Mouse (Mus musculus): ENCODE measurements around the gene Cd55. TPM values are rescaled to one million over a fixed set of nuclear protein-coding genes. Genes with fewer than 3 reads are reported as not detected.
"Not testable (repeated sequence)": the region's sequence is repeated elsewhere in the genome, so short reads cannot be mapped to it uniquely, and the experiment has no call there.

Cd55 gene
- polyA plus RNA-seq, 1 experiment: 7.3 TPM

DNA sequence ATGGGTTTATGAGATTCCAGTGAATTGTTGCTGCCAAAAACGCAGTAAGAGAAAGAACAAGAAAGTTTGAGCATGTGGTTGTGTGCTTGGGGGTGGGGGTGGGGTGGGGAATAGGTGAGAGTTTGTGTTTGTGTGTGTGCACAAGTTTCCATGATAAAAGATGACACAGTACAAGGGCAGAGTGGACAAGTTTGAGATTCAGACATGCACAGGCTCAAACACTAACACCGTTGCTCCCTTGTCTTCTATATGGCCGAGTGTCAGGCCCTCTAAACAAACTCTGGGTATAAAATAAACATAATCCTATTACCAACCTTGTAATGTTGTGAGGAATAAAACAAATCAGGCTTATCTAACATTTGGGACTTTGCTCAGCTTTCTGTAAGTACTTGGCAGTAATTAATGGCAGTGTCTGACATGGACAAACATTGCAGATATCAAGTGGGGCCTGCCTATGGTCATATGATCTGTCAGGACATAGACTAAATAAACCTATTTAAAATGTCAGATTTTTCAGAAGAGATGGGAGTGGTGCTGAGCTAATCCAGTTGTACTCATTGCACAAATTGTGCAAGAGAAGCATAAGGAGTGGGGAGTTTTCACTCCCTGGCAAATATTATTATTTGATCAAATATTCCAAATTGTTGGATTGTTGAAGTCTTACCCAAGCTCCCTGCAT, 35.2 kb downstream of the Cd55 start:
- DNase-seq (ENCODE audit: extremely low spot score in 1 of 2, low spot score in 1 of 2): not testable (repeated sequence)

DNA sequence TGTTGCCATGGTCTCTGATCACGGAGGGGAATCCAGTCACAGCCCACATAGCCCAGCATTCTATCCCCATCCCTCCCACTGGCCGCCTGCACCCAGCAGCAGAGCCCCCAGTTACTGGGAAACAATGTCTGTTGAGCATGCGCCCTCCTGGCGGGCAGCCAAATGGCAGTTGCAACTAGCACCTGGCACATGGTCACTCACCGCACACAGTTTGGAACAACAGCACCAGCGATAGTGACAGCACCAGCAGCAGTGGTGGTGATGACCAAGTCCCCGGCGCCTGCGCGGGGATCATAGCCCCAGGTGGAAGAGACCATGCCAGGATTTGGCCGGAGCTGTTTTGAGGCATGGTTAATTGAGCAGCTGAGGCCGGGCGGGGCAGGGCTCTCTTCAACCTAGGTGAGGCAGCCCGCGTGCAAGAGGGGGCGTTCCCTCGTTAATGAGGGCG, 39.9 kb downstream of the Cd55 start, which contains the start of gene Cd55b:
Cd55b (minus strand) TSS at position 346 of the 448 bp plus-strand sequence.
- no peak for DNase-seq (ENCODE audit: extremely low spot score in 1 of 2, low spot score in 1 of 2)

DNA sequence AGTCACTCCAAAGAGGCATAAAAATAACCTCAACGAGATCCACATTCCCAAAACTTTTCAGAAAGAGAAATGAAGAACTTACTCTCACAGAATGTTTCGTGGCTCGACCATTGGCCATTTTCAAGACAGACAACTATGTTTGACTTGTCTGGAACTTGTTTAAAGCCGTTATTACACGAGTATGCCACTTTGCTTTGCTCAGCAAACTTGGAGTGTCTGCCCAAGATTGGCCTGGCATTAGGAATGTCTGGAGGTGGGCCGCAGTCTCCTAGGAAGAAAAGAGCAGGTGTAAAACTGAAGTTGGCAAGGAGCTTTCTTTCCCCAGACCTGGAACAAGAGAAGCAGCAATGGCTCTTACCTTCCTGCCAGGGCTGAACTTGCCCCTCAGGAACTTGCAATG, 40.5 kb downstream of the Cd55 start:
- not testable (repeated sequence) for DNase-seq (ENCODE audit: extremely low spot score in 1 of 2, low spot score in 1 of 2)

DNA sequence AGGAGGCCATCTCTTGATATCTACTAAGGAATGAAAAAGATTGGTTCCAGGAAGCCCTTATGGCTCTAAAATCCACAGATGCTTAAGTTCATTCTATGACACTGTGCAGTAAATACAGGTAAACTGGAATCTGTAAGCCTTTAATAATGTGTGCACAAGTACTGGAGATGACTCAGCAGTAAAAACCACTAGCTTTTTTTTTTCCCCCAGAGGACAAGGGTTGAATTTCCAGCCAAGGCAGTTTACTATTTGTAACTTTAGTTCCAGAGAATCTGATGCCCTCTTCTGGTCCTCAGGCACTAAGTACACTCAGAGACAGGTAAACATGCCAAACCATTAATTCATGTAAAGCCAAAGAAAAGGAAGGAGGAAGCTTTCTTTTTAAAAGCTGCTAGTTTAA, 65.4 kb downstream of the Cd55 start:
- not testable (repeated sequence) for DNase-seq (ENCODE audit: extremely low spot score in 1 of 2, low spot score in 1 of 2)

Other genes with a start within 250 kb of the Cd55 start
- not detected in 2 replicates for gene Cd55b, start 39.7 kb downstream of the Cd55 start, polyA plus RNA-seq (2012; rRNA removed)
- not detected in 2 replicates for gene Zp3r, start 166.9 kb upstream of the Cd55 start, polyA plus RNA-seq (2012; rRNA removed)
- gene C4bp, start 198.9 kb upstream of the Cd55 start, polyA plus RNA-seq (2012; rRNA removed): 0.02 TPM in 1 of 2 replicates, not detected in the other